Mouse (Mus musculus) midbrain, embryonic 15.5 days (tissue): Measurements from ENCODE around the gene Pias3. TPM values are rescaled to one million over a fixed set of nuclear protein-coding genes. Genes with fewer than 3 reads are reported as not detected.
A peak's percentile ranks its signal among the peaks of the same experiment; 100 is the strongest.

ENCODE experiments used
- ATAC-seq: fragments of 200-750 bp; cut with Nextera tagmentation; replicated peaks from 2 replicates; pipeline ENCODE4 v1.8.0; 2017; ENCODE audit warnings: moderate TSS enrichment
- H3K27ac ChIP-seq: fragments of 300-500 bp; sonication (generic); 2 replicates; pipeline ENCODE4 v1.5.1; 2015; ENCODE audit warnings: mild to moderate bottlenecking, inconsistent platforms
- H3K27me3 ChIP-seq: fragments of 300-500 bp; sonication (generic); replicated peaks from 2 replicates; pipeline ENCODE4 v1.6.1; 2015; ENCODE audit warnings: inconsistent platforms
- H3K36me3 ChIP-seq: fragments of 300-500 bp; sonication (generic); replicated peaks from 2 replicates; pipeline ENCODE4 v1.6.1; 2015; ENCODE audit warnings: inconsistent platforms
- H3K4me1 ChIP-seq: fragments of 300-500 bp; sonication (generic); 2 replicates; pipeline ENCODE4 v1.6.1; 2015; ENCODE audit warnings: inconsistent platforms
- H3K4me2 ChIP-seq: fragments of 300-500 bp; sonication (generic); 2 replicates; pipeline ENCODE4 v1.6.1; 2015; ENCODE audit warnings: inconsistent platforms, mild to moderate bottlenecking, moderate library complexity
- H3K4me3 ChIP-seq: fragments of 300-500 bp; sonication (generic); 2 replicates; pipeline ENCODE4 v1.5.1; 2015; ENCODE audit warnings: mild to moderate bottlenecking, inconsistent platforms
- H3K9ac ChIP-seq: fragments of 300-500 bp; sonication (generic); 2 replicates; pipeline ENCODE4 v1.6.1; 2015; ENCODE audit warnings: mild to moderate bottlenecking, inconsistent platforms
- H3K9me3 ChIP-seq: fragments of 300-500 bp; sonication (generic); 2 replicates; pipeline ENCODE4 v1.6.1; 2016; ENCODE audit warnings: inconsistent platforms
- WGBS: fragments of 180-500 bp; shearing (Covaris S2); methylation state at CpG from one replicate; pipeline ENCODE4 v1.1.7; 2015; ENCODE audit warnings: mixed read lengths; 5-methylcytosine and 5-hydroxymethylcytosine counted together
- polyA plus RNA-seq: library from polyadenylated mRNA; unstranded; fragments of >200 nt; fragmentation: Nextera tagmentation; extraction: Ambion mirVana; gene quantifications from 2 replicates; pipeline ENCODE4 v1.2.1, GENCODE M21; 2015

The Pias3 gene
- polyA plus RNA-seq, 1 experiment from 2014 or later = 37.8 TPM

DNA sequence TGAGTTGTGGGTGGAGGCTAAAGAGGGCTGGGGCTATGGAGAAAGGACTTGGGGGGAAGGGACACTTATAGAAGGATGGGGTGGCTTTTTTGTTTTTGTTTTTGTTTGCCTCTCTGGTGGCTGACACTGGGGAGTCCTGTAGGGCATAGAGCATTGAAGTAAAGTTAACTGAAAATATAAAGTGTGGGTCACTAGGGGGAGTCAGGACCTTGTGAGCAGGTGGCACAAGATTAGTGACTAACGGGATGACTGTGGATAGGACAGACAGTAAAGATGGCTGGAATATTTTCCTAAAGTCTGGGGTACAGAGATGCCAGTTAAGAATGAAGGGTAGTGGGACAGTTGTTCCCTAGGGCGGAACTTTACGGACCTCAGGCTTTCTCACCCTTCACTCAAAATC lies 5.9 kb upstream of the Pias3 start:
- Histone ChIP-seq H3K9me3 (no peaks in the 10 kb centered on the region), H3K9ac (no peak overlapping the region), H3K27ac (no peak overlapping the region), H3K27me3 (no peaks in the 10 kb centered on the region), H3K4me1 (0 out of 2 replicates have a peak, but pooled peaks cover 4% of the 10 kb centered on the region), H3K36me3 (no peaks in the 10 kb centered on the region), H3K4me3 (no peak overlapping the region), H3K4me2 (no peak overlapping the region)
- no peak for ATAC-seq
- WGBS = 51% methylated on average over 3 of the region's 3 CpGs

DNA sequence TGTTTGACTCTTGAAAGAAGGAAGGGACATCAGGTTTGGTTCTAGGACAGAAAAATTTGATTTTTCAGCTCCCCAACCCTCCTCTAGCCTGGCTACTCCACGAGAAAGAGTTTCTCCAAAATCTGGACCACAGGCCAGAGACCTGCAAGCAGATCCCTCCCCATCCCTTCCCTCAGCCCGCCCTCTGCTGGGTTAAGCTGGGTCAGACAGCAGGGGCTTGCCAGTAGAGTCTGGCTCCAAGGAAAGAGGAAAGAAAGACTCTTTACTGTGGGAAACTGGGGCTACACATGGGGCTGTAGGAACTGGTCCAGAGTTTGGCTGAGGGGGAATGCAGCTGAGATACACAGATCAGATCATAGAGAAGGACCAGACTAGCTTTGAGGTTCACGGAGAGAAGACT lies 3.7 kb upstream of the Pias3 start:
- no peak for ATAC-seq
- Histone ChIP-seq H3K4me3 (no peak overlapping the region), H3K4me1 (peaks cover 12% of the 10 kb centered on the region), H3K9ac (no peak overlapping the region), H3K27ac (no peak overlapping the region), H3K9me3 (no peaks in the 10 kb centered on the region), H3K4me2 (no peak overlapping the region), H3K36me3 (no peaks in the 10 kb centered on the region), H3K27me3 (no peaks in the 10 kb centered on the region)
- 12% methylated on average over 3 of the region's 3 CpGs for WGBS

DNA sequence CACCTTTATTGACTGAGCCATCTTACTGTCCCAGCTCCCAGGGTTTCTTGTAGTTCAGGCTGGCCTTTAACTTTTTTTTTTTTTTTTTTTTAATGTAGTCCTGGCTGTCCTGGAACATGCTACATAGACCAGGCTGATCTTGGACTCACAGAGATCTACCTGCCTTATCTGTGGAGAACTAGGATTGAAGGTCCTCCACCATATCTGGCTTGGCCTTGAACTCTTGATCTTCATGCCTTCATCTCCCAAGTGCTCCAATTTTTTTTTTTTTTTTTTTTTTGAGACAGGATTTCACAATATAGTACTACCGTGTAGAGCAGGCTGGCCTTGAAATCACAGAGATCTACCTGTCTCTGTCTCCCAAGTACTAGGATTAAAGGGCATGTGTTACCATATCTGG lies 2.6 kb upstream of the Pias3 start:
- Histone ChIP-seq H3K4me2 (no peak overlapping the region), H3K9ac (no peak overlapping the region), H3K4me1 (peaks cover 20% of the 10 kb centered on the region), H3K27ac (no peak overlapping the region), H3K27me3 (no peaks in the 10 kb centered on the region), H3K9me3 (no peaks in the 10 kb centered on the region), H3K4me3 (no peak overlapping the region), H3K36me3 (no peaks in the 10 kb centered on the region)
- ATAC-seq = no peak
- WGBS = 85% methylated on average over 1 of the region's 1 CpGs

DNA sequence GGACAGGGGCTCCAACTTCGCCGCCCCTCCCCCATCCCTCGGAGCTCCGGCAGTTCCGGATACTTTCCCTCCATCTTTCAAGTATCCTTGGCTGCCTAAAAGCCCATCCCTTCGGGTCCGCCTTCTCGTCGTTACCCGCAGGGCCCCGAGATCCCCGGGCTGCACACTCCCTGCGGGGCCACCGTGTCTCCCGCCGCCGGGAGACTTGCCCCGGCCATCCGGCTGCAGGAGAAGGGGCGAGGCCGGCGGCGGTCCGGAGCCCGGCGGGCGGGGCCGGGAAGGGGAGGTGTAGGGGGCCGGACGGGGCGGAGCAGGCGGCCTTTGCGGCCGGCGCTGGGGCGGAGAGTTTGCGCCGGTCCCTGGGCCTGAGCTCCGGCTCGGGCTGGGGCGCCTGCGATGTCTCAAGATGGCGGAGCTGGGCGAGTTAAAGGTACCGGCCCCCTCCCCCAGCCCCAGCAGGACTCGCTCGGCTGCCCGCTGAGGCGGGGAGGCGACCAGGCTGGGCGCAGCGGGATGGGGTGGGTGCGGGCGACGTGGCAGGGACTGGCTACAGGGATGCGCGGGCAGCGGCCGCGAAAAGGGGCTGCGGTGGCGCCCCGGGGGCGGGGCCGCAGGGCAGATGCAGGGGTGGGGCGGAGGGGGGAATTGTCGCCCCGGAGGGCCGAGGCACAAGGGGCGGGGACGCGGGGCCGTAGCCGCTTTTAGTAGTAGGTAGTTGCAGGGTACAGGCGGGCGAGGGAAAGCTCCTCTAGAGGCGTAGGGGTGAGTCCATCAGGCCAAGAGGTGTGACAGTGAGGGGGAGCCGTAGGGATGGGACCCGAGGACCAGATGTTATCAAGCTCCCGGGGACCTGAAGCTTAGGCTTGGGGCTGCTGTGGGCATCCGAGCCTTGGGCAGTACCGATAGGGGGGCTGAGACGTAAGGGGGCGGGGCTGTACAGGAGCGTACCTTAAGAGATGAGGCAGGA lies 865 bp downstream of the Pias3 start:
- Histone ChIP-seq H3K4me3 (peak overlapping the region; percentile 92), H3K27me3 (no peaks in the 10 kb centered on the region), H3K36me3 (0 out of 2 replicates have a peak, but pooled peaks cover 4% of the 10 kb centered on the region), H3K27ac (peak overlapping the region; percentile 91), H3K4me2 (peak overlapping the region; percentile 90), H3K4me1 (peaks cover 19% of the 10 kb centered on the region), H3K9me3 (no peaks in the 10 kb centered on the region), H3K9ac (peak overlapping the region; percentile 89)
- under 1% methylated on average over 70 of the region's 85 CpGs for WGBS
- peak; percentile 94 for ATAC-seq

DNA sequence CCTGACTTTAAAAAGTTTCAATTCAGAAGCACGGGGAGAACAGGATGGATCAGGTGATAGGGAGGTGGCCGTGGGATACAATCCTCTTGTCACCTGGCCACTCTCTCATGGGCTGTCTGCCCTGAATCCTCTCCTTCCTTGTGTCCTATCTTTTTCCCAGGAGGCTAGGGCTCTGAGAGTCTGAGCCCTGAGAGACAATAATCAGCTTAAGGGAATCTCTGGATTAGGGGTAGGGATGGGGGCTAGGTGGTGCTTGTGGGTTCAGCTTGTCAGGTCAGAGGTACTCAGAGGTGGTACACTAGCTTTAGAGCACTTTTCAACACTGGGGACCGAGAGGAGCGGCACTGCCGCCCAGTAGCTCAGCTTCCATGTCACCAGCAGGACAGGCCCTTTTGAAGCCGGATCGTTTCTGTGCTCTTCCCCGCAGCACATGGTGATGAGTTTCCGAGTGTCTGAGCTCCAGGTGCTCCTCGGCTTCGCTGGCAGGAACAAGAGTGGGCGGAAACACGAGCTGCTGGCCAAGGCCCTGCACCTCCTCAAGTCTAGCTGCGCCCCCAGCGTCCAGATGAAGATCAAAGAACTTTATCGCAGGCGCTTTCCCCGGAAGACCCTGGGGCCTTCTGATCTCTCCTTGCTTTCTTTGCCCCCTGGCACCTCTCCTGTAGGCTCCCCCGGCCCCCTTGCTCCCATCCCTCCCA lies 3.0 kb downstream of the Pias3 start:
- 54% methylated on average over 19 of the region's 19 CpGs for WGBS

DNA sequence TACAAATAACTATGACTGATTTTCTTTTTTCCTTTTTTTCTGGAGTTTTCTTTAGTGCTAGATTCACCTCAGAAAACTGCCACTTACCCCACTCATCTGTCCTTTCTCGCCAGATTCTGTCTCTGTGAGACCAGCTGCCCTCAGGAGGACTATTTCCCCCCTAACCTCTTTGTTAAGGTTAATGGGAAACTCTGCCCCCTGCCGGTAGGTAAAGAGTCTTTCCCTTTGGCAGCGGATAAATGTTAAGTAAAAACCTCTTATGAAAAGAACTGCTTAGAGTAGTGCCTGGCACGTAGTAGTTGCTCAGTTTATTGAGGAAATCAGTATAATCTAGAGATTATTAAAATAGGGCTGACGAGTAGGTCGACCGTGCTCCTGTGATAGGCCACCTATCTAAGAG lies 4.2 kb downstream of the Pias3 start:
- Histone ChIP-seq H3K27ac (no peak overlapping the region), H3K4me2 (no peak overlapping the region), H3K4me1 (peaks cover 19% of the 10 kb centered on the region), H3K27me3 (no peaks in the 10 kb centered on the region), H3K4me3 (no peak overlapping the region), H3K9ac (no peak overlapping the region), H3K36me3 (peaks cover 18% of the 10 kb centered on the region; the same call in 1 of the 2 replicates), H3K9me3 (no peaks in the 10 kb centered on the region)
- ATAC-seq = no peak
- 59% methylated on average over 7 of the region's 7 CpGs for WGBS

More for the DNA sequence above, 3.0 kb downstream of the Pias3 start:
- no peak overlapping the region for H3K9ac ChIP-seq
- no peaks in the 10 kb centered on the region for H3K9me3 ChIP-seq
- no peak overlapping the region for H3K27ac ChIP-seq
- ATAC-seq = no peak
- no peak overlapping the region for H3K4me3 ChIP-seq
- H3K4me1 ChIP-seq = peaks cover 19% of the 10 kb centered on the region
- no peaks in the 10 kb centered on the region for H3K27me3 ChIP-seq
- peaks cover 17% of the 10 kb centered on the region; the same call in 1 of the 2 replicates for H3K36me3 ChIP-seq
- H3K4me2 ChIP-seq = no peak overlapping the region

DNA sequence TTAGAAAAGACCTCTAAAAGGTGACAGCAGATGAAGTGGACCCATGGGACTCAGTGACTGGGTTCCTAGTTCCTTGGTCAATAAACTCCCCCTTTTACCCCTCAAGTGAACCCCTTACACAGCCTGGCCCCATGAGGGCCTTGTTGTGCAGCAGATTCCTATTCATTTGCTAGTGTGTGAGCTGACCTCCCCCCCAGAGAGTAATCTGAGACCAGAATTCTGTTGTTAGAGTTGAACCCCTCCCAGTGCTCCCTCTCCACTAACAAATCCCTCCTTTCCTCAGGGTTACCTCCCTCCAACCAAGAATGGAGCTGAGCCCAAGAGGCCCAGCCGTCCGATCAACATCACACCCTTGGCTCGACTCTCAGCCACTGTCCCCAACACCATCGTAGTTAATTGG lies 4.8 kb downstream of the Pias3 start:
- ATAC-seq = no peak
- no peak overlapping the region for H3K4me2 ChIP-seq
- WGBS = 87% methylated on average over 4 of the region's 4 CpGs

DNA sequence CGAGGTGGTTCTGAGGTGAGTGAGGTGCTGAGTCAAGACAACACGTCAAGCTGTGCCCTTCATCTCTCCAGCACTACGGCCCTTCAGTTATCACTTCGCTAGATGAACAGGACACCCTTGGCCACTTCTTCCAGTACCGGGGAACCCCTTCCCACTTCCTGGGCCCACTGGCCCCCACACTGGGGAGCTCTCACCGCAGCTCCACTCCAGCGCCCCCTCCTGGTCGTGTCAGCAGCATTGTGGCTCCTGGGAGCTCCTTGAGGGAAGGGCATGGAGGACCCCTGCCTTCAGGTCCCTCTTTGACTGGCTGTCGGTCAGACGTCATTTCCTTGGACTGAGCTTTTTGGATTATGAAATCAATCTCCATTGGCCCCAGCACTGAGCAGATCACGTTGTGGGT lies 8.6 kb downstream of the Pias3 start:
- no peak for ATAC-seq
- no peak overlapping the region for H3K27ac ChIP-seq
- H3K4me3 ChIP-seq = no peak overlapping the region
- no peaks in the 10 kb centered on the region for H3K27me3 ChIP-seq
- WGBS = 62% methylated on average over 11 of the region's 11 CpGs
- H3K4me2 ChIP-seq = no peak overlapping the region
- peaks cover 18% of the 10 kb centered on the region; the same call in 1 of the 2 replicates for H3K36me3 ChIP-seq
- no peaks in the 10 kb centered on the region for H3K9me3 ChIP-seq
- H3K9ac ChIP-seq = no peak overlapping the region
- peaks cover 7% of the 10 kb centered on the region; the same call in 1 of the 2 replicates for H3K4me1 ChIP-seq

More for the DNA sequence above, 4.8 kb downstream of the Pias3 start:
- Histone ChIP-seq H3K9me3 (no peaks in the 10 kb centered on the region), H3K27ac (no peak overlapping the region), H3K4me3 (no peak overlapping the region), H3K27me3 (no peaks in the 10 kb centered on the region), H3K4me1 (peaks cover 16% of the 10 kb centered on the region), H3K9ac (no peak overlapping the region), H3K36me3 (peaks cover 18% of the 10 kb centered on the region; the same call in 1 of the 2 replicates)

DNA sequence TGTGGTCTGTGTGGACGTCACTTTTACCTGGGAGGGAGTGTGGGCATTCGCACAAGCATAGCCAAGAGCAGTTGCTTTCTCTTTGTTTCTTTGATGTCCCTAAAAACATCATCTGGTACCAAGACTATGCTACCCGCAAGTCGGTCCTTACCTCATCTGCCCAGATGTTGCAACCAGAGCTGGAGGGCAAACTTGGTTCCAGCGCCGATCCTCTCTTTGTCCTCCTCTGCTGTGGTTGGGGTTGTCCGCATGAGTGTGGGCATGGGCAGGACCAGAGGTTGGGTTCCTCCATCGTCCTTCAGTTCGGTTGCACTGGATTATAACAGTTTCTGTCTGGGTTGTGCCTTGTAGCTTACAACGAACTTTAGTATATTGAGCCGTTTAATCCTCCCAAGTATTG lies 10.0 kb downstream of the Pias3 start:
- 94% methylated on average over 11 of the region's 11 CpGs for WGBS
- peaks cover 18% of the 10 kb centered on the region for H3K36me3 ChIP-seq
- no peaks in the 10 kb centered on the region for H3K27me3 ChIP-seq
- ATAC-seq = no peak
- H3K9ac ChIP-seq = no peak overlapping the region
- H3K9me3 ChIP-seq = no peaks in the 10 kb centered on the region
- no peak overlapping the region for H3K4me3 ChIP-seq
- no peak overlapping the region for H3K27ac ChIP-seq
- peaks cover 7% of the 10 kb centered on the region; the same call in 1 of the 2 replicates for H3K4me1 ChIP-seq
- H3K4me2 ChIP-seq = no peak overlapping the region

DNA sequence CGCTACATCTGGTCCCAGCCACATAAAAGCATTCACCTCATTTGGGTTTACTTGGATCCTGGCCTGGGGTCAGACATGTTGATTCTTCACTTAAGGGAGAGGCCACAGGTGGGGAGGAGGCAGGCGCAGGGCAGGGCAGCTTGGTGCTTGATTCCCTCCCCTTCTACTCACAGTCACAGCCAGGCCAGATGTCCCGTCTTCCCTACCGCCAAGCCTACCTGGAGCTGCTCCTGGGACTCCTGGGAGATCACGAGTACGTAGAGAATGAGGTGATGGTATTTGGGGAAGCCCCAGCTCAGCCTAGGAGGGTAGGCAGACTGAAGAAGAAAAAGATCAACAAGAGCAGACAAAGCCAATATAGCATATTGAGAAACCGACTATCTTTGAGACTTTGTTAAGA lies 10.8 kb downstream of the Pias3 start:
- no peak overlapping the region for H3K4me2 ChIP-seq
- H3K27ac ChIP-seq = no peak overlapping the region
- H3K36me3 ChIP-seq = peaks cover 21% of the 10 kb centered on the region
- WGBS = 75% methylated on average over 7 of the region's 7 CpGs
- no peak for ATAC-seq
- H3K27me3 ChIP-seq = no peaks in the 10 kb centered on the region
- peaks cover 7% of the 10 kb centered on the region; the same call in 1 of the 2 replicates for H3K4me1 ChIP-seq
- no peaks in the 10 kb centered on the region for H3K9me3 ChIP-seq
- no peak overlapping the region for H3K9ac ChIP-seq
- H3K4me3 ChIP-seq = no peak overlapping the region

DNA sequence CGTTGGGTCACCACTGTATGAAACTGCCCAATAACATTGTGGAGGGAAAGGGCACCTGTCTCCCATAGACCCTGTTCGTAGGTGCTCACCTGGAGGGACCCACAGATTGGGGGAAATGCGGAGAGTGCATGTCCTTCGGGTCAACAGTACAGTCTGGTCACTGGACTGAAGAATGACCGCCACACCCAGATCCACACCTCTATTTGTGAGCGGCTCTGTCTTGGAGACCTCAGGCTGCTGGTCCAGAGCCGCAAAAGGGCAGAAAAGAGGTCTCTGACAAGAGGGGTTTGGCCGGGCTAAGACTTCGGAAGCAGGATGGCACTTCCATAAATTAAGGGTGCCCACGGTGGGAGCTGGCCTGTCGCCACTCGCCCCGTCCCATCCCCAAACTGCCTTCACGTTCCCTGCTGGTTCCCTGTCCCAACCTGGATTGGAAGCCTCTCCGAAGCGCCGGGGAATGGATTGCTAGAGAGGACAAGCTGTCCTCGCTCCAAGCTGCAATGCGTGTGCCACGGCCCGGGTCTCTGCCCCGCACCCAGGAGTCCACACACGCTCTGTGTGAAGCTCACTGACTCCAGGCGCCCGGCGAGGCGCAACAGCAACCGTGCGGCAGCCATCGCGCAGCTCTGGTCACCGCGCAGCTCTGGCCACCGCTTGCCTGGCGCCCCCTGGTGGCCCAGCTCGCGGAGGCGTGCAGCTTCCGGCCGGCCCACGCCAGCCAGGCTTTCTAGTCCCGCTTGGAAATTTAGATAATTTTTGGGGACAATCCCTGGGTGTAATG lies 11.9 kb downstream of the Pias3 start, which contains the start of gene Nudt17:
Gene Nudt17, minus strand, starts transcription at position 660 of the 781 bp plus-strand sequence.
- H3K27me3 ChIP-seq = no peaks in the 10 kb centered on the region
- peaks cover 7% of the 10 kb centered on the region; the same call in 1 of the 2 replicates for H3K4me1 ChIP-seq
- H3K9me3 ChIP-seq = no peaks in the 10 kb centered on the region
- WGBS = 4% methylated on average over 42 of the region's 42 CpGs
- H3K4me2 ChIP-seq = peak within 1 kb of the TSS; percentile 90
- no peak within 1 kb of the TSS for H3K27ac ChIP-seq
- H3K36me3 ChIP-seq = peaks cover 22% of the 10 kb centered on the region
- peak; percentile 91 for ATAC-seq
- H3K9ac ChIP-seq = peak within 1 kb of the TSS; percentile 69
- peak within 1 kb of the TSS; percentile 46 for H3K4me3 ChIP-seq
